Mouse (Mus musculus): ENCODE results near the gene Galp. TPM values are rescaled to one million over a fixed set of nuclear protein-coding genes. Genes with fewer than 3 reads are reported as not detected.
A peak's percentile ranks its signal among the peaks of the same experiment; 100 is the strongest.
"Not testable (repeated sequence)": the region's sequence is repeated elsewhere in the genome, so short reads cannot be mapped to it uniquely, and the experiment has no call there.

Gene Galp
- total RNA-seq, 2 experiments from 2014 or later = not detected

DNA sequence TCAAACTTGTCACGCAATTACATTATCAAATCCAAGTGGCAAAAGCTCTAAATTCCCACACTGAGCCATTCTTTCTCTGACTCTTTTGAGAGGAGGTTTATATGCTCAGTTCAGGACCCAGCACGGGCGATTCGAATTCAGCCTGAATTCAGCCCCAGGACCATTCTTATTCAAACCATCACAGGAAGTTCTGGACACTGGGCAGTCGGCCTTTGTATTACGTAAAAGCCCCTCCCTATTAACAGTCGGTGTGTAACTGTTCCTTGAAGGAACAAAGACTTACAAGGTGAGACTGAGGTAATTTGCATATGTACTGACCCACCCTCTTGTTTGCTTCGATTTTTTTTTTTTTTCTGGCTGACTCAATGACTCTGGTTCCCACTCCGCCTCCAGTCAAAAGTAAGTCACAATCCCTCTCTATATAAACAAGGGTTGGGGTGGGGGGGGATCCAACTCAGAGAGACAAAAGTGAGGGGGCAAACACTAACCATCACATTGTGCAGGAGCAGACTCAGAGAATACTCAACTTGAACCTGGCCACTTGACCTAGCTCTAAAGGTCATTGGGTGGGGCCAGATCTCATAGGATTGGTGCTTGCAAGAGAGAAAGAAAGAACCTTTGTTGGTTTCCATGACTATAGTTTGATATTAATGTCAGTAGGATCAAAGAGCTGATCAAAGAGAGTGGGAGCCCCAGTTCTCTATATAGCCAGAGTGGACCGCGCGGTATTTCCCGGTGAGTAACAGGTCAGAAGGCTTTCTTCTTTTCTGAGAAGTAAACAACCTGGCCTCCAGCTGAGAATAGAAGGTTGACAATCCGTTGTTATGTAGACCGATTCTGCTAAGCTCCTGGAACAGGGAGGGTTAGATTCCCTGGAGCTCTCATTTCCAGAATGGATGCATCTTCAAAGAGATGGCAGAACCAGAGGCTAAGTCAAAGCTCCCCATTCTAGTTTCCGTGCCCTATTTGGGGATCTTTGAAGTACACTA is 61.6 kb downstream of the Galp start:
- no peak for DNase-seq

GRCm38 (mm10) chr7:6260004-6260403 is 63.1 kb downstream of the Galp start:
- DNase-seq = not testable (repeated sequence)

DNA sequence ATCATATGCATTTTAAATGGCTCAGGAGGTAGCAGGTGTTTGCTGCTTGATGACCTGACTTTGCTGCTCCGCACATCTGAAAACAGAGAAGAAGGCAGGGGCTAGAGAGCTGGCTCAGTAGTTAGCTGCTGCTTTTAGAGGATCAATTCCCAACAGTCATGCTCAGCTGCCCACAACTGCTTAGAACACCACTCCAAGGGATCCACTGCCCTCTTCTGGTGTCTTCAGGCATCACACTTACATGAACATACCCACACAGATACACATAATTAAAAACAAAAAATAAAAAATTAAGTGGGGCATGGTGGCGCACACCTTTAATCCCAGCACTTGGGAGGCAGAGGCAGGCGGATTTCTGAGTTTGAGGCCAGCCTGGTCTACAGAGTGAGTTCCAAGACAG is 65.2 kb downstream of the Galp start:
- DNase-seq = no peak

- no peak for DNase-seq
These were observed 66.1 kb downstream of the Galp start for GRCm38 (mm10) chr7:6262984-6263383.

- peak; percentile 37 for DNase-seq
These were observed 68.8 kb downstream of the Galp start for GRCm38 (mm10) chr7:6265695-6266094.

Other genes with a start within 250 kb of the Galp start
- gene Vmn1r65, start 186.1 kb upstream of the Galp start, total RNA-seq (2021) = not detected
- gene Nlrp4c, start 151.9 kb upstream of the Galp start, total RNA-seq (2021) = not detected
- gene Zfp787, start 41.1 kb upstream of the Galp start, total RNA-seq (2021) = 10 to 100 TPM; 40.4 to 41.1 TPM
- 1 to 10 TPM; 7.4 to 8.1 TPM for gene Zfp444, start 24.9 kb upstream of the Galp start, total RNA-seq (2021)
- not detected for gene Zscan5b, start 25.2 kb downstream of the Galp start, total RNA-seq (2021)
- not detected for gene Epp13, start 55.6 kb downstream of the Galp start, total RNA-seq (2021)
- gene Zfp667, start 89.5 kb downstream of the Galp start, total RNA-seq (2021) = 1 to 10 TPM; 3.0 to 3.6 TPM
- 1 to 10 TPM in 1 of 2 experiments, under 1 TPM in 1; 0.47 to 1.0 TPM for gene Zfp583, start 134.2 kb downstream of the Galp start, total RNA-seq (2021)
- under 1 TPM; 0.12 to 0.14 TPM for gene Gm3854, start 146.7 kb downstream of the Galp start, total RNA-seq (2021)
- gene Zfp78, start 166.2 kb downstream of the Galp start, total RNA-seq (2021) = under 1 TPM; 0.84 to 0.92 TPM
- 1 to 10 TPM; 3.7 to 3.9 TPM for gene Zfp28, start 186.2 kb downstream of the Galp start, total RNA-seq (2021)
- under 1 TPM in 1 of 2 experiments, not detected in 1; 0.77 TPM for gene Smim17, start 201.6 kb downstream of the Galp start, total RNA-seq (2021)
- not detected for gene Gm20715, start 213.2 kb downstream of the Galp start, total RNA-seq (2021)
- not detected for gene Olfr1344, start 241.6 kb downstream of the Galp start, total RNA-seq (2021)

All from gastrocnemius, postnatal 10 days (tissue).